Mouse (Mus musculus): ENCODE measurements at regions not wholly inside any gene's neighbourhood (a gene's known extent, or its start where the extent isn't known, plus 50 kb on each side); places are given as distances from the start of the nearest gene placed in this dataset.

GRCm38 (mm10) chr13:6204801-6205200, 343.1 kb upstream of the Pitrm1 start:
- no peak overlapping the region for H3K4me3 ChIP-seq
- H3K27me3 ChIP-seq (ENCODE audit: insufficient read depth, poor library complexity, severe bottlenecking): no peaks in the 10 kb centered on the region
- WGBS: 68% methylated on average over 4 of the region's 4 CpGs
- no peak for DNase-seq (ENCODE audit: low spot score)
- no peaks in the 10 kb centered on the region for H3K4me1 ChIP-seq
- H3K36me3 ChIP-seq: no peaks in the 10 kb centered on the region
- H3K27ac ChIP-seq: no peak overlapping the region
- H3K9me3 ChIP-seq: no peaks in the 10 kb centered on the region

- Histone ChIP-seq H3K27me3 (ENCODE audit: insufficient read depth, poor library complexity, severe bottlenecking) (no peaks in the 10 kb centered on the region), H3K4me1 (no peaks in the 10 kb centered on the region), H3K4me3 (no peak overlapping the region), H3K36me3 (no peaks in the 10 kb centered on the region), H3K27ac (no peak overlapping the region), H3K9me3 (no peaks in the 10 kb centered on the region)
- 76% methylated on average over 2 of the region's 2 CpGs for WGBS
- DNase-seq (ENCODE audit: low spot score): no peak
Measured at GRCm38 (mm10) chr13:6212550-6212949, 335.4 kb upstream of the Pitrm1 start.

- DNase-seq (ENCODE audit: low spot score): no peak
- H3K4me1 ChIP-seq: no peaks in the 10 kb centered on the region
- H3K36me3 ChIP-seq: no peaks in the 10 kb centered on the region
- no peaks in the 10 kb centered on the region for H3K27me3 ChIP-seq (ENCODE audit: insufficient read depth, poor library complexity, severe bottlenecking)
- no peak overlapping the region for H3K27ac ChIP-seq
- WGBS: 89% methylated on average over 2 of the region's 2 CpGs
- H3K4me3 ChIP-seq: no peak overlapping the region
- no peaks in the 10 kb centered on the region for H3K9me3 ChIP-seq
Measured at GRCm38 (mm10) chr13:6214189-6214588, 333.8 kb upstream of the Pitrm1 start.

DNA sequence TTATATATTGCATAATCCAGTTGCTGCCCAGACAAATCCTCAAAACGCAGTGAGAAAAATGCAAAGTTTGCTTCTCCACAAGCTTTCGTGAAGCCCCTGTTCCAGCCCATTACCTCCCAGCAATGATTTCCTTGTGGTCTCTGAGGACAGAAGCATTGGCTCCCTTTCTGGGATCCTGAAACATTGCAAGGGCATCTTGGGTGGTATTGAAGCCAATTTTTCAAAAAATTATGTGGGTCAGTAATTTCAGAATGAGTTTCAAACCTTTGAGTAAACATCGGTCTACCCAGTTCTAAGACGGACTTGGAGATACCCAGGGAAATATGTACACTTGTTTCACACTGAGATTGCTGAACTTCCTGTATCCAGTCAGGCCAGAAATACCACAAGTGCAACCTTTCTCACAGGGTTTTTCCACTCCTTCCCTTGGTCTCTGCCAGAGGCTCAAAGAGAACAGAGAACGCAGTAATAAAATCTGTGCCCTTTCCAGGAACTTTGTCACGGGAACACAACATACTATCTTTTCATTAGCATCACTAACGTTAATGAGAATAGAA, 321.8 kb upstream of the Pitrm1 start:
- no peak overlapping the region for H3K4me3 ChIP-seq
- H3K9me3 ChIP-seq: no peaks in the 10 kb centered on the region
- H3K27ac ChIP-seq: no peak overlapping the region
- 81% methylated on average over 7 of the region's 7 CpGs for WGBS
- no peaks in the 10 kb centered on the region for H3K27me3 ChIP-seq (ENCODE audit: insufficient read depth, poor library complexity, severe bottlenecking)
- H3K36me3 ChIP-seq: no peaks in the 10 kb centered on the region
- H3K4me1 ChIP-seq: no peaks in the 10 kb centered on the region
- no peak for DNase-seq (ENCODE audit: low spot score)

- no peak for DNase-seq (ENCODE audit: low spot score)
- Histone ChIP-seq H3K36me3 (no peaks in the 10 kb centered on the region), H3K9me3 (no peaks in the 10 kb centered on the region), H3K27ac (no peak overlapping the region), H3K4me3 (no peak overlapping the region), H3K4me1 (no peaks in the 10 kb centered on the region), H3K27me3 (ENCODE audit: insufficient read depth, poor library complexity, severe bottlenecking) (no peaks in the 10 kb centered on the region)
- 93% methylated on average over 1 of the region's 1 CpGs for WGBS
Measured at GRCm38 (mm10) chr13:6228278-6228677, 319.7 kb upstream of the Pitrm1 start.

DNA sequence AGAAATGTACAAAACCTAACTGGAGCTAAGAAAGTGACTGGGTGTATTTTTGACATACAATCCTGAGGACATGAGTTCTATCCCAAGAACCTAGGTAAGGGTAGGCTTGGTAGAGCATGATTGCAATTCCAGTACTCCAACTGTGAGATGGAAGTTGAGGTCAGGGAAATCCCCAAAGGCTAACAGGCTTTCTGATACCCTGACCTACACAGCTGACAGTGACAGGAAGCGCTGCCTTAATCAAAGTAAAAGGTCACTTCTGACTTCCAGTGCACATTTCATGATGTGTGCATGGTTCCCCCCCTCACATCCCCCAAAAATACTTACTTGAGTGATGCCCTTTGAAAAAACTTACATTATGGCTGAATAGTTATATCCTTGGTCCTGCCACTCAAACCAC, 312.6 kb upstream of the Pitrm1 start:
- H3K36me3 ChIP-seq: no peaks in the 10 kb centered on the region
- no peak overlapping the region for H3K4me3 ChIP-seq
- H3K4me1 ChIP-seq: no peaks in the 10 kb centered on the region
- no peaks in the 10 kb centered on the region for H3K27me3 ChIP-seq (ENCODE audit: insufficient read depth, poor library complexity, severe bottlenecking)
- no peaks in the 10 kb centered on the region for H3K9me3 ChIP-seq
- WGBS: 84% methylated on average over 1 of the region's 1 CpGs
- H3K27ac ChIP-seq: no peak overlapping the region
- no peak for DNase-seq (ENCODE audit: low spot score)

DNA sequence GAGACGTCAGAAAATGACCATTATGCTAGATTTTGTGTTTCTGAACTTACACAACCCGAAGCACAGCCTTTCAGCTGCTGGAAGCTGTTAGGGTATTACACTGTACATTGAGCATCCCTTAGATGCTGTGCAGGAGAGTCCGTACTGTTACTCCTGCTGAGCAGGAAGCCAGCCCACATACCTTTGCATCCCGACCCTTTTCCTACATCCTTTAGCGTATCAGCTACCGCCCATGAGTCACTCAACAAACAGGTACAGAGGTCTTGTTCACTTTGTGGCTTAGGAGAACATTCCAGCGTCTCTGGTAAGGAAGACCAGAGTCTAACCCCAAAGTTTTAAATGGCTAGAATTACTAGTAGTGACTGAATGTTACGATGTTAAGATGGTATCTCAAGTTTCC, 311.4 kb upstream of the Pitrm1 start:
- H3K4me3 ChIP-seq: no peak overlapping the region
- no peaks in the 10 kb centered on the region for H3K9me3 ChIP-seq
- H3K36me3 ChIP-seq: no peaks in the 10 kb centered on the region
- H3K27ac ChIP-seq: no peak overlapping the region
- H3K4me1 ChIP-seq: no peaks in the 10 kb centered on the region
- DNase-seq (ENCODE audit: low spot score): no peak
- no peaks in the 10 kb centered on the region for H3K27me3 ChIP-seq (ENCODE audit: insufficient read depth, poor library complexity, severe bottlenecking)
- WGBS: 79% methylated on average over 8 of the region's 8 CpGs

DNA sequence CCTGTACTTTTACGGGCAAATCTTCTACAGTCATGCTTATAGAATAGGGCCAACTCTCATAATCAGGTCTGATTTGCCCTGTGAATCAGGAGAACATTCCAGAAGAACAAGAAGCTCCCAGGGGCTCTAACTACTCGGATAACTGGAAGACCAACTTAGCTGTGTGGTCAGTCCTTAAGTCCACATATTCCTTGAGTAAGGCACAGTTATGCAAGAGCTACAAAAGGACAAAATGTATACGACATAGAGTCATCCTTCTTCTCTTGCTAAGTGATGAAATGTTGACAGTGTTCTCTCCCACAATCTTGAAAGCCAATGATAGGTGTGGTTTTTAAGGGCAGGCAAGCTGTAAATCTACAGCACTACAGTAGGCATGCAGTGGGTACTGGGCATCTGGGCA, 310.7 kb upstream of the Pitrm1 start:
- Histone ChIP-seq H3K27me3 (ENCODE audit: insufficient read depth, poor library complexity, severe bottlenecking) (no peaks in the 10 kb centered on the region), H3K27ac (no peak overlapping the region), H3K36me3 (no peaks in the 10 kb centered on the region), H3K9me3 (no peaks in the 10 kb centered on the region), H3K4me3 (no peak overlapping the region), H3K4me1 (no peaks in the 10 kb centered on the region)
- 70% methylated on average over 3 of the region's 3 CpGs for WGBS
- no peak for DNase-seq (ENCODE audit: low spot score)

DNA sequence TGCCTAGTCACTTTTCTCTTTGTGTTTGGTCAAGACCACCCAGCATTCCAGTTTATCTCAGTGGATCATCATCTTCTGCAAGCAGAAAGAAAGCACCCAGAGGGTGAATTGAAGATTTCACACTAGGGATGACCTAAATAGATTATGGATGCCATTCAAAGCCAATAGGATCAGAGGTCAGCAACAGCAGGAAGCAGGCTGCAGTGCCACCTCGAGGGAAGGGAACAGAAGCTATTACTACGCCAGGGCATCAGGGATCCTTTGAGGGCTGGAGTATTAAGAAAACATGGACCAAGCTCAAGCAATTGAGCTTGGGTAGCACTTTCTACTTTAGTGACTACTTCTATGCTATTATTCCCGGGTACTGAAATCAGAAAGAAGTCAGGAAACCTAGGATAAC, 307.1 kb upstream of the Pitrm1 start:
- H3K9me3 ChIP-seq: no peaks in the 10 kb centered on the region
- H3K4me1 ChIP-seq: no peaks in the 10 kb centered on the region
- no peaks in the 10 kb centered on the region for H3K27me3 ChIP-seq (ENCODE audit: insufficient read depth, poor library complexity, severe bottlenecking)
- no peak overlapping the region for H3K4me3 ChIP-seq
- H3K36me3 ChIP-seq: no peaks in the 10 kb centered on the region
- no peak overlapping the region for H3K27ac ChIP-seq
- DNase-seq (ENCODE audit: low spot score): no peak
- WGBS: 44% methylated on average over 3 of the region's 3 CpGs

- WGBS: 90% methylated on average over 5 of the region's 5 CpGs
- no peak overlapping the region for H3K4me3 ChIP-seq
- H3K36me3 ChIP-seq: no peaks in the 10 kb centered on the region
- no peaks in the 10 kb centered on the region for H3K27me3 ChIP-seq (ENCODE audit: insufficient read depth, poor library complexity, severe bottlenecking)
- no peak overlapping the region for H3K27ac ChIP-seq
- no peaks in the 10 kb centered on the region for H3K9me3 ChIP-seq
- DNase-seq (ENCODE audit: low spot score): no peak
- no peaks in the 10 kb centered on the region for H3K4me1 ChIP-seq
Measured at GRCm38 (mm10) chr13:6241472-6242123, 306.4 kb upstream of the Pitrm1 start.

- 49% methylated on average over 3 of the region's 3 CpGs for WGBS
- no peaks in the 10 kb centered on the region for H3K36me3 ChIP-seq
- peaks cover 6% of the 10 kb centered on the region; the same call in 1 of the 2 replicates for H3K4me1 ChIP-seq
- no peak overlapping the region for H3K27ac ChIP-seq
- no peak overlapping the region for H3K4me3 ChIP-seq
- no peaks in the 10 kb centered on the region for H3K27me3 ChIP-seq (ENCODE audit: insufficient read depth, poor library complexity, severe bottlenecking)
- H3K9me3 ChIP-seq: no peaks in the 10 kb centered on the region
- DNase-seq (ENCODE audit: low spot score): peak; percentile 75
Measured at GRCm38 (mm10) chr13:6250106-6250505, 297.8 kb upstream of the Pitrm1 start.

DNA sequence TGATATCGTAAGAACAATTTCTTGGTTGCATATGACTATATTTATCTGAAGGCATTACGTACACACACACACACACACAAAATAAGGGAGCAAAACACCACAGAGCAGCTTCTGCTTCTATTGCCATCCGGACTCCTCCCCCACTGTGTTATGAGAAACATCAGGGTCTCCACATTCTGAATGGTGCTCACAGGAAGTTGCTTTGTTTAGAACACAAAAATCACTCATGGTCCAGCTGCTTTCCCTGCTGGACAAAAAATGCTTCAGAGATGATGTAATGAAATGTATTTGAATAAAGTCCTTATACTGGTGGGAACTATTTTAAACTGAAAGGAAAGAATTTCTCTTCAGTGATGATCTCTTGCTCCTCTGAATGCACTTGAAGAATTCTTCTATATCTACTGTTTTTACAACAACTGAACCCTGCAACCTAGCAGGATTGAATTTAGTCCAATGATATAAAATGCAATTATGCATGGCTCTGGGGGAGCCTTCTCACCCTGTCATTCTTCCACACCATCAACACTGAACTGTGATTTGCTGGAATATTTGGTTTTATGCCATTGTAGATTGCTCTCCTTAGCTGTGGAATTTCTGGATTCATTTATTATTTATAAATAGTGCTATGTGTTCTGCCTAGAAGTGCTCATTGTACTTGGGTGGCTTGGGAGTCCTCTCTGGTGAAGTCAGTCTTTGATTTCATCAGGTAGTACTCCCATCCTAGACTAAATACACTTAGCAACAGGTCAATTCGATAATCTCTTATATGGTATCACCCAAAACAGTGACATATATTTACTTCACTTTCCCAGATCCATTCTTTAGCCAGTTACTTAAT, 296.7 kb upstream of the Pitrm1 start:
- H3K27me3 ChIP-seq (ENCODE audit: insufficient read depth, poor library complexity, severe bottlenecking): no peaks in the 10 kb centered on the region
- no peak overlapping the region for H3K4me3 ChIP-seq
- no peaks in the 10 kb centered on the region for H3K36me3 ChIP-seq
- DNase-seq (ENCODE audit: low spot score): no peak
- H3K27ac ChIP-seq: no peak overlapping the region; the same call in 1 of the 2 replicates
- H3K4me1 ChIP-seq: peaks cover 6% of the 10 kb centered on the region; the same call in 1 of the 2 replicates
- H3K9me3 ChIP-seq: no peaks in the 10 kb centered on the region
- WGBS: 76% methylated on average over 4 of the region's 4 CpGs

DNA sequence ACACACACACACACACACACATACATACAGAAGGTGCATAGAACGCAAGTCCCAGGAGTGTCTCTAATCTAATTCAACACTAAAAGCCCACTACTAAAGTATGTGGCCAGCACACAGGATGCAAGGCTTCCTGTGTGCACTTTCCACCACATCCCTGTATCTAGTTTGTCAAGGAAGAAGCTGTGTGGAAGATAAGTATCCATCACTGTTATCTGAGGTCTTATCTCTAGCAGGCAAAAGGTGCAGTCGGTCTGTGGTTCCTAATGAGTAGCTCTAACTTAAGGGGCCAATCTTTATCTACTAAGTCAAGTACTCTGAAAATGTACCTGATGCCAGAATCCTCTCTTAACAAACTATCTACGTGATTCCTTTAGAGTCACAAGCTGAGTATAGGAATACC, 295.8 kb upstream of the Pitrm1 start:
- 35% methylated on average over 3 of the region's 3 CpGs for WGBS
- Histone ChIP-seq H3K27ac (no peak overlapping the region), H3K36me3 (no peaks in the 10 kb centered on the region), H3K4me1 (peaks cover 6% of the 10 kb centered on the region; the same call in 1 of the 2 replicates), H3K4me3 (no peak overlapping the region), H3K9me3 (no peaks in the 10 kb centered on the region), H3K27me3 (ENCODE audit: insufficient read depth, poor library complexity, severe bottlenecking) (no peaks in the 10 kb centered on the region)
- DNase-seq (ENCODE audit: low spot score): no peak

Measured in heart, embryonic 10.5 days (tissue).